Mouse (Mus musculus) bone marrow, adult 2 months (tissue): Measurements from ENCODE around the gene Cacna2d2.

ENCODE experiments used
- CTCF ChIP-seq: fragments of 200-500 bp; IDR thresholded peaks from 2 replicates; pipeline ENCODE4 v1.5.1; 2011; ENCODE audit warnings: low read length, control low read depth; ENCODE audit not compliant: control insufficient read depth, insufficient read depth
- POLR2A ChIP-seq: fragments of 200-500 bp; IDR thresholded peaks from 2 replicates; pipeline ENCODE4 v1.6.1; 2011; ENCODE audit warnings: low read depth, mild to moderate bottlenecking, control low read depth, low read length, borderline replicate concordance; ENCODE audit not compliant: control insufficient read depth

GRCm38 (mm10) chr9:107432546-107432945 lies 33.1 kb downstream of the Cacna2d2 start:
- no peak for TF ChIP-seq CTCF
- no peak for TF ChIP-seq POLR2A
